Mouse (Mus musculus) cerebellum, adult 2 months (tissue): Measurements from ENCODE around the gene Enc1. TPM values are rescaled to one million over a fixed set of nuclear protein-coding genes. Genes with fewer than 3 reads are reported as not detected.

ENCODE experiments used
- DNase-seq, 2 experiments: peaks; one replicate each; pipeline ENCODE4 v3.0.0; 2021
- H3K27ac ChIP-seq: fragments of 200-500 bp; 2 replicates; pipeline ENCODE4 v1.5.1; 2012; ENCODE audit warnings: low read length, control low read depth, inconsistent platforms; ENCODE audit not compliant: insufficient read depth
- H3K27me3 ChIP-seq: fragments of 200-500 bp; 2 replicates; pipeline ENCODE4 v1.6.1; 2012; ENCODE audit warnings: inconsistent platforms, mild to moderate bottlenecking, low read length, moderate library complexity; ENCODE audit not compliant: control insufficient read depth, insufficient read depth
- H3K4me1 ChIP-seq: fragments of 200-500 bp; 2 replicates; pipeline ENCODE4 v1.6.1; 2011; ENCODE audit warnings: low read length; ENCODE audit not compliant: control insufficient read depth, insufficient read depth
- H3K4me3 ChIP-seq: fragments of 200-500 bp; replicated peaks from 2 replicates; pipeline ENCODE3; 2011; ENCODE audit warnings: mild to moderate bottlenecking, low read depth, low read length, control low read depth; ENCODE audit not compliant: insufficient read depth
- CTCF ChIP-seq: fragments of 200-500 bp; IDR thresholded peaks from 2 replicates; pipeline ENCODE4 v1.5.1; 2011; ENCODE audit warnings: low read depth, mild to moderate bottlenecking, control low read depth, low read length, moderate library complexity, borderline replicate concordance; ENCODE audit not compliant: insufficient read depth
- POLR2A ChIP-seq: fragments of 200-500 bp; IDR thresholded peaks from 2 replicates; pipeline ENCODE4 v1.6.1; 2011; ENCODE audit warnings: low read length, control low read depth, borderline replicate concordance; ENCODE audit not compliant: insufficient read depth
- WGBS: fragments of 180-500 bp; shearing (Covaris S2); methylation state at CpG from one replicate; pipeline ENCODE4 v1.1.7; 2018; 5-methylcytosine and 5-hydroxymethylcytosine counted together
- polyA plus RNA-seq: library from polyadenylated mRNA; depleted of rRNA; stranded (reverse); fragments of >200 nt; gene quantifications from 2 replicates; pipeline ENCODE4 v1.2.3, GENCODE M21; 2012

Gene Enc1
- polyA plus RNA-seq, 1 experiment = 20.2 TPM

GRCm38 (mm10) chr13:97291354-97291753 lies 50.4 kb downstream of the Enc1 start:
- TF ChIP-seq POLR2A = no peak
- no peak for TF ChIP-seq CTCF
- Histone ChIP-seq H3K4me1 (no peaks in the 10 kb centered on the region), H3K27me3 (no peaks in the 10 kb centered on the region; the same call in 1 of the 2 replicates), H3K27ac (no peak overlapping the region), H3K4me3 (no peak overlapping the region)
- 61% methylated on average over 17 of the region's 17 CpGs for WGBS
- no peak for DNase-seq

- no peaks in the 10 kb centered on the region for H3K4me1 ChIP-seq
- WGBS = 17% methylated on average over 8 of the region's 8 CpGs
These were observed 51.1 kb downstream of the Enc1 start for GRCm38 (mm10) chr13:97292026-97292425.

GRCm38 (mm10) chr13:97292451-97293245 lies 51.7 kb downstream of the Enc1 start:
- H3K27ac ChIP-seq = no peak overlapping the region
- 17% methylated on average over 12 of the region's 12 CpGs for WGBS

More at GRCm38 (mm10) chr13:97292026-97292425, 51.1 kb downstream of the Enc1 start:
- Histone ChIP-seq H3K27ac (no peak overlapping the region), H3K4me3 (no peak overlapping the region), H3K27me3 (no peaks in the 10 kb centered on the region; the same call in 1 of the 2 replicates)
- TF ChIP-seq POLR2A (no peak), CTCF (no peak)
- DNase-seq = no peak

GRCm38 (mm10) chr13:97295101-97295852 lies 54.4 kb downstream of the Enc1 start:
- Histone ChIP-seq H3K4me1 (no peaks in the 10 kb centered on the region), H3K27ac (no peak overlapping the region), H3K4me3 (no peak overlapping the region), H3K27me3 (no peaks in the 10 kb centered on the region; the same call in 1 of the 2 replicates)
- WGBS = 65% methylated on average over 9 of the region's 9 CpGs
- TF ChIP-seq POLR2A (no peak), CTCF (no peak)
- no peak for DNase-seq

More at GRCm38 (mm10) chr13:97292451-97293245, 51.7 kb downstream of the Enc1 start:
- Histone ChIP-seq H3K27me3 (no peaks in the 10 kb centered on the region; the same call in 1 of the 2 replicates), H3K4me1 (no peaks in the 10 kb centered on the region), H3K4me3 (no peak overlapping the region)
- TF ChIP-seq POLR2A (no peak), CTCF (no peak)
- DNase-seq = no peak

GRCm38 (mm10) chr13:97295853-97296219 lies 54.9 kb downstream of the Enc1 start:
- Histone ChIP-seq H3K4me1 (no peaks in the 10 kb centered on the region), H3K27me3 (no peaks in the 10 kb centered on the region; the same call in 1 of the 2 replicates), H3K27ac (no peak overlapping the region), H3K4me3 (no peak overlapping the region)
- DNase-seq = no peak
- TF ChIP-seq CTCF (no peak), POLR2A (no peak)
- WGBS = 85% methylated on average over 11 of the region's 11 CpGs

- Histone ChIP-seq H3K27ac (no peak overlapping the region), H3K4me3 (no peak overlapping the region), H3K27me3 (no peaks in the 10 kb centered on the region; the same call in 1 of the 2 replicates), H3K4me1 (no peaks in the 10 kb centered on the region)
- WGBS = 95% methylated on average over 8 of the region's 8 CpGs
- DNase-seq = no peak
- no peak for TF ChIP-seq POLR2A
- TF ChIP-seq CTCF = no peak
These were observed 55.4 kb downstream of the Enc1 start for GRCm38 (mm10) chr13:97296281-97296680.

GRCm38 (mm10) chr13:97296757-97297156 lies 55.9 kb downstream of the Enc1 start:
- H3K4me1 ChIP-seq = no peaks in the 10 kb centered on the region
- no peak for DNase-seq
- H3K4me3 ChIP-seq = no peak overlapping the region
- no peaks in the 10 kb centered on the region; the same call in 1 of the 2 replicates for H3K27me3 ChIP-seq
- no peak overlapping the region for H3K27ac ChIP-seq
- WGBS = 87% methylated on average over 5 of the region's 5 CpGs
- TF ChIP-seq POLR2A (no peak), CTCF (no peak)
